Mouse (Mus musculus) midbrain, embryonic 11.5 days (tissue): ENCODE measurements around the gene Tbc1d32. TPM values are rescaled to one million over a fixed set of nuclear protein-coding genes. Genes with fewer than 3 reads are reported as not detected.

ENCODE experiments used
- ATAC-seq: fragments of 200-750 bp; cut with Nextera tagmentation; 2 replicates; pipeline ENCODE4 v1.8.0; 2017; ENCODE audit warnings: moderate TSS enrichment, moderate library complexity; ENCODE audit not compliant: low FRiP score
- DNase-seq: peaks from one replicate; pipeline ENCODE4 v3.0.0; 2015; ENCODE audit warnings: low spot score; ENCODE audit errors: missing footprints
- H3K27ac ChIP-seq: fragments of 300-500 bp; sonication (generic); 2 replicates; pipeline ENCODE4 v1.5.1; 2014; ENCODE audit warnings: low read depth, low read length
- H3K27me3 ChIP-seq: fragments of 300-500 bp; sonication (generic); 2 replicates; pipeline ENCODE4 v1.6.1; 2014; ENCODE audit warnings: mild to moderate bottlenecking, low read length, moderate library complexity, mixed read lengths; ENCODE audit not compliant: control insufficient read depth, insufficient read depth
- H3K36me3 ChIP-seq: fragments of 300-500 bp; sonication (generic); 2 replicates; pipeline ENCODE4 v1.6.1; 2014; ENCODE audit warnings: mild to moderate bottlenecking, low read length, moderate library complexity, mixed read lengths; ENCODE audit not compliant: control insufficient read depth, insufficient read depth
- H3K4me1 ChIP-seq: fragments of 300-500 bp; sonication (generic); 2 replicates; pipeline ENCODE4 v1.6.1; 2014; ENCODE audit warnings: low read length; ENCODE audit not compliant: control insufficient read depth, insufficient read depth
- H3K4me2 ChIP-seq: fragments of 300-500 bp; sonication (generic); 2 replicates; pipeline ENCODE4 v1.6.1; 2014; ENCODE audit warnings: mild to moderate bottlenecking, moderate library complexity
- H3K4me3 ChIP-seq: fragments of 300-500 bp; sonication (generic); 2 replicates; pipeline ENCODE4 v1.5.1; 2014; ENCODE audit warnings: low read depth, low read length
- H3K9ac ChIP-seq: fragments of 300-500 bp; sonication (generic); 2 replicates; pipeline ENCODE4 v1.6.1; 2014; ENCODE audit warnings: low read length
- H3K9me3 ChIP-seq: fragments of 300-500 bp; sonication (generic); 2 replicates; pipeline ENCODE4 v1.6.1; 2016; ENCODE audit warnings: low read length; ENCODE audit not compliant: control insufficient read depth
- WGBS: fragments of 180-500 bp; shearing (Covaris S2); extraction: QIAGEN DNeasy Blood & Tissue Kit; methylation state at CpG from one replicate; pipeline ENCODE4 v1.1.7; 2014; 5-methylcytosine and 5-hydroxymethylcytosine counted together
- polyA plus RNA-seq: library from polyadenylated mRNA; unstranded; fragments of >200 nt; fragmentation: Nextera tagmentation; extraction: Ambion mirVana; gene quantifications from 2 replicates; pipeline ENCODE4 v1.2.1, GENCODE M21; 2014

The Tbc1d32 gene
- 3.7 and 3.8 TPM in 2 replicates for polyA plus RNA-seq

DNA sequence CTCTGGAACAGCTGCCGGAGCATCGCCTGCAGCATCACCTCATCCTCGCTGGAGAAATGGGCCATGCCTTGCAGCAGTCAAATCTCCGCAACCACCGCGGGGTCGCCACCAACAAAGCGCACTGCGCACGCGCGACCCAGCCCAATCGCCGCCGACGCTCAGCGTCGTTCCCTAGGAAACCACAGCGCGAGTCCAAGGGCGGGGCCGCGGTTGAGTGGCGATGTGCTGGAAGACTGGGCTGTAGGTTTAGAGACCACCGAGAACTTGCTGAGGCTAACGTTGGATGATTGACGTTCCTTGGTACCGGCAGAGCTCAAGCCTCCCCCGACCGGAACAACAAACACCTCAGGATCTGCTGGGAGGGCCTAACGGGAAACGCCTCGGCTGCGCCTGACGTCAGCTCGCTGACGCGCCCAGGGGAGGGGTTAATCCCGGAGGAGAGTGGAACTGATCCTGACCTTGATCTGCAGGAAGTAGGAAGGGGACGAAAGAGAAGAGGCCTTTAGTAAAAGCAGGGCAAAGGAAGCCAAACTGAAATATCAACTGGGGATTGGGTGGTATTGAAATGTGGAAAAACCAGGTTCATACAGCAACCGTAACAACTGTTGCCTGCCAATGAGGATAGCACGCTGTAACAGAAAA is at the start of gene Tbc1d32:
Gene Tbc1d32, minus strand, starts transcription at position 122 of the 642 bp plus-strand sequence.
- H3K4me1 ChIP-seq, result peaks cover 3% of the 10 kb centered on the region; the same call in 1 of the 2 replicates
- DNase-seq (peak; percentile 99), ATAC-seq (peak; percentile 98)
- H3K4me3 ChIP-seq, result peak within 1 kb of the TSS; percentile 36
- peak within 1 kb of the TSS; percentile 53 for H3K4me2 ChIP-seq
- peak within 1 kb of the TSS; percentile 31 for H3K27ac ChIP-seq
- 3% methylated on average over 42 of the region's 42 CpGs for WGBS
- peak within 1 kb of the TSS; percentile 52 for H3K9ac ChIP-seq
- H3K9me3 ChIP-seq, result no peaks in the 10 kb centered on the region
- H3K27me3 ChIP-seq, result no peaks in the 10 kb centered on the region
- H3K36me3 ChIP-seq, result no peaks in the 10 kb centered on the region

DNA sequence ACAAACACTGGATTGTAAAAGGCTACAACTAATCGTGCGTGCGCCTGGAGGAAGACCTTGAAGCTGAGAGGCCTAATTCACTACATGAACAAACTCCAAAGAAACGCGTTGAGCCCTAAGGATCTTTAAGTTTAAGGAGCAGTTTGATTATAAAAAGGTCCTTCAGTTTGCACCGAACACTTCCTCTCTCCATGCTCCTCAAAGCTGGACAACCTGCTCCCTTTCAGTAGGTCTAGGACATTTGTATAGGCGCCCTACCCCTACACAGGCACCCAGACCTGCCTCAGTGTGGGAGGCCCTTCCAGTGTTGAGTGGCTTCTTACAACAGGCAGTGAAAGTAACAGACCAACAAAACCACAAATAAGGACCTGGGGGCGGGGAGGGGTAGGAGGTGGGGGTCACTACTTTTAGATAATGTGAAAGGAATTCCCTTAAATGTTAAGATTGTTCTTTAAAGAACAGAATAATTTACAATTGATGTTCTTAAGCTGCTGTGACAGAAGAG is 666 bp downstream of the Tbc1d32 start:
- peak overlapping the region; percentile 53 for H3K4me2 ChIP-seq
- H3K4me1 ChIP-seq, result peaks cover 3% of the 10 kb centered on the region; the same call in 1 of the 2 replicates
- peak overlapping the region; percentile 52 for H3K9ac ChIP-seq
- no peaks in the 10 kb centered on the region for H3K36me3 ChIP-seq
- no peaks in the 10 kb centered on the region for H3K9me3 ChIP-seq
- ATAC-seq (no peak), DNase-seq (peak; percentile 87)
- no peaks in the 10 kb centered on the region for H3K27me3 ChIP-seq
- WGBS, result 77% methylated on average over 8 of the region's 8 CpGs
- peak overlapping the region; percentile 36; the same call in 1 of the 2 replicates for H3K4me3 ChIP-seq
- no peak overlapping the region for H3K27ac ChIP-seq

DNA sequence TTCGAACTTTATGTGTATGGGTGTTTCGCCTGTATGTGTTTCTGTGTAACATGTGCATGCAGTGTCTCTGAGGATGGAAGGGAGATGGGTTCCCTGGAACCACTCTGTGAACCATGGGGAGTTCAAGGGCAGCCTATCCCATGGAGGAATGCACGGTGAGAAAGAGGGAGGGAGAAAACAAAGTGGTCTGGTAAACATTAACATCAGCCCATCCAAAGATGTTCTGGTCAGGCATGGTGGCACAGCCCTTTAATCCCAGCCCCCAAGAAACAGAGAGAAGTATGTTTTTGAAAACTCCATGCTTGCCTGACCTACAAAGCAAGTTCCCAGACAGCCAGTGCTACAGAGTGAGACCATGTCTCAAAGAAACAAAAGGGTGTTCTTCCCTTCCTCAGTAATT is 12.7 kb downstream of the Tbc1d32 start:
- no peak for ATAC-seq
- H3K36me3 ChIP-seq, result no peaks in the 10 kb centered on the region
- no peaks in the 10 kb centered on the region for H3K4me1 ChIP-seq
- no peak overlapping the region for H3K4me2 ChIP-seq
- no peak overlapping the region for H3K4me3 ChIP-seq
- no peak overlapping the region for H3K9ac ChIP-seq
- WGBS, result 73% methylated on average over 3 of the region's 3 CpGs
- no peak for DNase-seq
- H3K27ac ChIP-seq, result no peak overlapping the region
- H3K27me3 ChIP-seq, result no peaks in the 10 kb centered on the region
- H3K9me3 ChIP-seq, result no peaks in the 10 kb centered on the region

DNA sequence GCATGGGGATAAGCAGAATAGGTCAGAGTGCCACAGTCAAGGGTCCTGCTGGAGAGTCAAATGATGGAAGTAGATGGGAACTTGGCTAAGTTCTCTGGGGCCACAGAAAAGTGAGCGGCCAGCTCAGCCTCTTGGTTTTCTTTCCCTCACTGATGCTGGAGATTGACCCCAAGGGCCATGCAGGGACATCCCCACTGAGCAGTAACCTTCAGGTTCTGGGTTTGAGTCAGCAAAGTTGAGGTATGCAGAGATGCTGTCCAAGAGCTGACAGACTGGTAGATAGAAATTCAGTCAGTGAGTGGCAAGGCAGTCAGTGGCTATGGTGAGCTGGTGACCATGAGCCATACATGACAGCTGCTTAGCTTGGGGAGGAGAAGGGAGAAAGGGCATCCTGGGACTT is 18.1 kb downstream of the Tbc1d32 start:
- Histone ChIP-seq H3K27me3 (no peaks in the 10 kb centered on the region), H3K9me3 (no peaks in the 10 kb centered on the region), H3K4me3 (no peak overlapping the region), H3K4me1 (no peaks in the 10 kb centered on the region), H3K27ac (no peak overlapping the region), H3K36me3 (no peaks in the 10 kb centered on the region), H3K4me2 (no peak overlapping the region), H3K9ac (no peak overlapping the region)
- DNase-seq (no peak), ATAC-seq (no peak)
- 100% methylated on average over 1 of the region's 1 CpGs for WGBS

DNA sequence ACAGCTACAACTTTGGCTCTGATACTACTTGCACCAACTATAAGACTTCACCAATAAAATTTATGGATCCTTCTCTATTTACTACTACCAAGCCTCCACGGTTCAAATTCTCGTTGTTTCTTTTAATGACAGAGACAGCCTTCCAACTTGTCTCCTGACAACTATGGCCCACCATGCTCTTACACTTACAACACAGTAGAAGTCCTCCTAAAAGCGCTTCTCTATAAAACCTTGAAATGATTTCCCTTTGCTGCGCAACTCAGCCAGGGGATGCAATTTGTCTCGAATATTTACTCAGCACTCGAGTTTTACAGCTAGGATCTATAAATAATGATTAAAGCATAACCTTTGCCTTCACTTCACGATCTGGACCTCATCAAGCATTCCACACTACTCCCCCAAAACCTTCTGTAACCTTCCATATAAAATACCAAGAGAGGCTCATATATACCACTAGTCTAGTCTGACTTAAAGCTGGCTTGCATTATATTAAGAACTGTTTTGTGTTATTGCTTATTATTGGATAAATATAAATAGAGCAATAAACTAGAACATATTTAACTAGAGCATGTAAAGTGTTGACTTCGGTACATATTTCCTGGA is 21.6 kb downstream of the Tbc1d32 start:
- WGBS, result 92% methylated on average over 8 of the region's 8 CpGs

DNA sequence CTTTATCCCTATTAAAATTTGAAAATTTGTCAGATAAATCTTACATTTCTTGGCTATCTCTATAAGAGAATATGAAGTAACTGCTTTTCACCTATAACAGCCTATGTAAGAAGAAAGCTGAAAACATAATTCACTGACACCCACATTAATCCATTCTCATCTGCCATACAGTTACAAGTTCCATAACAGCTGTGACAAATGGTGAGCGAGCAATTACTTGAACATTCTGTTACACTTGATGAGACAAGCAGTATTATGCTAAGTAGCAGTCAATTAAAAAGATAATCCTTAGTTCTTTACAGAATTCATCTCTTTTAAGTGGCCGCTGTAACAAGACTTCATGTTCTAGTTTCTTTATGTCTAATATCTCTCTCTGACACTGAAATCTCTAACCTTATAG is 24.1 kb downstream of the Tbc1d32 start:
- Histone ChIP-seq H3K27me3 (no peaks in the 10 kb centered on the region), H3K36me3 (no peaks in the 10 kb centered on the region), H3K4me3 (no peak overlapping the region), H3K27ac (no peak overlapping the region), H3K4me2 (no peak overlapping the region), H3K9ac (no peak overlapping the region), H3K4me1 (no peaks in the 10 kb centered on the region), H3K9me3 (no peaks in the 10 kb centered on the region)
- 87% methylated on average over 2 of the region's 2 CpGs for WGBS
- no peak for ATAC-seq
- no peak for DNase-seq

More for the DNA sequence above, 21.6 kb downstream of the Tbc1d32 start:
- H3K9ac ChIP-seq, result no peak overlapping the region
- H3K27me3 ChIP-seq, result no peaks in the 10 kb centered on the region
- H3K36me3 ChIP-seq, result no peaks in the 10 kb centered on the region
- H3K4me1 ChIP-seq, result no peaks in the 10 kb centered on the region
- H3K4me2 ChIP-seq, result no peak overlapping the region
- DNase-seq (no peak), ATAC-seq (no peak)
- no peaks in the 10 kb centered on the region for H3K9me3 ChIP-seq
- no peak overlapping the region for H3K4me3 ChIP-seq
- no peak overlapping the region for H3K27ac ChIP-seq

DNA sequence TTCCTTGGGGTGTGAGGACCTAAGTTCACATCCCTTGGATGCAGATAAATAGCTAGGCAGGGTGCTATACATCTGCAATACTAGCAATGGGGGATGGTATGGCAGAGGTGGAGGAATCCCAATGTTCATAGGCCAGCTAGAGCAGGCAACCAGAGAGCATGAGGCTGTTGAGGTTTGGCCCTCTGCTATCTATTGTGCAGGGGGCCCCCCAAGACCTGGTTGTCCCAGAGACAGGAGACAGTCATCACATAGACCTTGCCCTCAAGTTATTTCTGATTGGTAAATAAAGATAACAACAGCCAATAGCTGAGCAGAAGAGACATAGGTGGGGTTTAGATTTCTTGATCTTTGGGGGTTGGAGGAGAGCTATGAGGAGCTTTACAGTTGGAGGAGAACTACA is 28.6 kb downstream of the Tbc1d32 start:
- peak; percentile 27; the same call in 1 of the 2 replicates for ATAC-seq

DNA sequence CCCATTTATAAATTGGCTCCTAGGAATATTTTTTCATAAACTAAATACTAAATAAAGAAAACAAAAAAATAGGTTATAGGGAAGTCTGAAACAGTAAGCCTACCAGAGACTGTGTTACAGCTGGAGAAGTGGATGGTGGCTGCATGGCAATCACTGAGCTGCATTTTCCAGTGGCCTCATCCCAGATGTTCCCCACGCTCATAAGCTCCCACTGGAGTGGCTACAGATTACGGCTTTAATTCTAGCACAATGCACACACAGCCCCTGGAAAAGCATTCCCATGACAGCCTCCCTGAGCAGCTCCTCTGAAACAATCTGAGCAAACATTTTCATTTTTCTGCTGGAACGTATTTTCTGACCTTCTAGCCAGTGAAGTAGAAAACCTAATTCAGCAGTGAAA is 29.8 kb downstream of the Tbc1d32 start:
- H3K27me3 ChIP-seq, result no peaks in the 10 kb centered on the region
- H3K9ac ChIP-seq, result no peak overlapping the region
- whole genome bisulfite sequencing, result 65% methylated on average over 3 of the region's 3 CpGs
- H3K4me2 ChIP-seq, result no peak overlapping the region
- no peak overlapping the region for H3K4me3 ChIP-seq
- no peaks in the 10 kb centered on the region for H3K36me3 ChIP-seq
- 0 out of 2 replicates have a peak, but pooled peaks have one; percentile 67 for ATAC-seq
- DNase-seq, result no peak
- no peak overlapping the region for H3K27ac ChIP-seq
- H3K9me3 ChIP-seq, result no peaks in the 10 kb centered on the region
- H3K4me1 ChIP-seq, result no peaks in the 10 kb centered on the region

More for the DNA sequence above, 28.6 kb downstream of the Tbc1d32 start:
- Histone ChIP-seq H3K4me2 (no peak overlapping the region), H3K4me1 (no peaks in the 10 kb centered on the region), H3K27me3 (no peaks in the 10 kb centered on the region), H3K27ac (no peak overlapping the region), H3K4me3 (no peak overlapping the region), H3K9me3 (no peaks in the 10 kb centered on the region), H3K36me3 (no peaks in the 10 kb centered on the region), H3K9ac (no peak overlapping the region)
- no peak for DNase-seq

DNA sequence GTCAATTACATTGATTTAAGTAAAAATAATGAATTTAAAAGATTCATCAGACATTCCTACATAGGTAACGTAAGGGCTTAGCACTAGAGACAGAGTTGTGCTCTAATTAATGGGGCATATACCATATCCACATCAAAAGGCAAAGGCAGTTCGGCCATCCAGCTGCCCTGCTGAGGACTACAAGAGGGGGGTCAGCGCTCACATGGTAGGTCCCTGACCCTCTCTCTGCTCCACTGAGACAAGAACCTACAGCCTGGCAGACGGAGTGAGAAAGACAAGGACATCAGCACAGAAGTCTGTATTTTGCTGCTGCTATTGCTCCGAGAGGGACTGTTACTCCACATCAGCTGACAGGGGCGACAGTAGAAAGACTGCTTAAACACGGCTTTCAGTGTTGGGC is 34.2 kb downstream of the Tbc1d32 start:
- H3K36me3 ChIP-seq, result no peaks in the 10 kb centered on the region
- no peak overlapping the region for H3K9ac ChIP-seq
- H3K4me1 ChIP-seq, result no peaks in the 10 kb centered on the region
- no peak overlapping the region for H3K4me2 ChIP-seq
- 67% methylated on average over 7 of the region's 7 CpGs for WGBS
- H3K27ac ChIP-seq, result no peak overlapping the region
- peak; percentile 50; the same call in 1 of the 2 replicates for ATAC-seq
- DNase-seq, result no peak
- no peak overlapping the region for H3K4me3 ChIP-seq
- H3K27me3 ChIP-seq, result no peaks in the 10 kb centered on the region
- H3K9me3 ChIP-seq, result no peaks in the 10 kb centered on the region
